Mouse (Mus musculus): Measurements from ENCODE around the gene Vwc2l.

The Vwc2l gene

GRCm38 (mm10) chr1:70913071-70913470 is 187.6 kb downstream of the Vwc2l start:
- DNase-seq = no peak

GRCm38 (mm10) chr1:70918173-70919036 is 192.9 kb downstream of the Vwc2l start:
- no peak for DNase-seq

- no peak for DNase-seq
These were observed 207.5 kb downstream of the Vwc2l start for GRCm38 (mm10) chr1:70933016-70933415.
